ENCODE assay signal across 7 mouse cellular contexts in the genomic region with DNA sequence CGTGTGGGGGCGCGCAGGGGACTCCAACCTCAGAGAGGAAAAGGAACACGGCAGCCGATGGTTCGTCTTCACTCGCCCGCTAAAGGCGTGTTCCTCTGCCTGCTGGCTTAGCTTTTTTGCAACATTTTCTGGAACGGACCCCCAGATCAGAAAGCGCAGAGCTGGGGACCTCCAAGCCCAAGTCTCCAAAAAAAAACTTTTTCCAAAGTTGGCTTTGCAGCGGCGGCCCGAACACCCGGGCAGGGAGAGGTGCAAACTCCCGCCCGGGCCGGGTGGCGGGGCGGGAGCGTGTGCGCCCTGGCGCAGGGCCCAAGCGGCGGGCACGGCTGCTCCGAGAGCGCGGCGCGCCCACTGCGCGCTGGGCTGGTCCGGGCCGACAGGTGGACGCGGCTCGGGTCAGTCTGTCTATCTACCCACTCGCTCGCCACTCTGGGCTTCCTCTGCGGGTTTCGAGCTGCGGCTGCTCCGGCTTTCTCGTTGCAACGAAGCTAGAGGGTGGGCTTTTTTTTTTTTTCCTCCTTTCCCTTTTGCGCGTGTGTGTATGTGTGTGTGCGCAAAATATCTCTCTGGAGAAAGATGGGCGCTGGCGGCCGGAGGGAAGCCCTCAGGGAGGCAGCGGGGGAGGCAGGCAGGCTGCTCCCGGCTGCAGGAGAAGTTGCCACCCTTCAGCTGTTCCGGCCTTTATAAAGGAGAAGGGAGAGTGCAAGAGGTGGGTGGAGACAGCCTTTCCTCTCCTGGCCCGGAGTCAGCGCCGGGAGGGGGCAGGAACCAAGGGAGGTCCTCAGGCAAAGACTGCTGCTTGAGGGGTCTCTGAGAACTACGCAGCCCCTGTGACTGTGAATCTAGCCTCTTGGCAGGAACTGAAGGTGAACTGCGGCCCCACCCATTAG. TPM values are rescaled to one million over a fixed set of nuclear protein-coding genes. Genes with fewer than 3 reads are reported as not detected.
DNase-seq lines count a peak whose midpoint lies in the region; ATAC-seq and TF ChIP-seq lines count a peak whose summit lies in the region.

A gene (minus strand): TSS at position 657 of the 890 bp plus-strand sequence.

- peak within 1 kb of the TSS; percentile 92 for H3K4me2 ChIP-seq in intestine, embryonic 16.5 days (ENCODE audit: low read depth, low read length)
- peak within 1 kb of the TSS; percentile 38 for H3K4me2 ChIP-seq in midbrain, embryonic 11.5 days
- peak within 1 kb of the TSS; percentile 97 for H3K4me2 ChIP-seq in stomach, postnatal 0 days (replicated peaks; ENCODE audit: low read depth)

- no peaks in the 10 kb centered on the region for H3K9me3 ChIP-seq in intestine, embryonic 16.5 days (ENCODE audit: control insufficient read depth, low read length)
- H3K9me3 ChIP-seq in limb, embryonic 10.5 days (replicated peaks), result no peaks in the 10 kb centered on the region
- H3K9me3 ChIP-seq in midbrain, embryonic 11.5 days (ENCODE audit: control insufficient read depth, low read length), result no peaks in the 10 kb centered on the region
- H3K9me3 ChIP-seq in stomach, postnatal 0 days (ENCODE audit: control insufficient read depth, low read length), result no peaks in the 10 kb centered on the region

- H3K27me3 ChIP-seq in intestine, embryonic 16.5 days (replicated peaks; ENCODE audit: control insufficient read depth, insufficient read depth, low read length), result peaks cover 27% of the 10 kb centered on the region
- peaks cover 94% of the 10 kb centered on the region for H3K27me3 ChIP-seq in limb, embryonic 10.5 days (ENCODE audit: low read depth, poor library complexity, severe bottlenecking)
- H3K27me3 ChIP-seq in midbrain, embryonic 11.5 days (ENCODE audit: control insufficient read depth, insufficient read depth, low read length), result peaks cover 62% of the 10 kb centered on the region
- H3K27me3 ChIP-seq in stomach, postnatal 0 days (ENCODE audit: control insufficient read depth, insufficient read depth, low read length), result 0 out of 2 replicates have a peak, but pooled peaks cover 4% of the 10 kb centered on the region

- TF ChIP-seq EP300 in stomach, postnatal 0 days (optimal IDR thresholded peaks at IDR 0.05), result no peak

- peak; percentile 78 for TF ChIP-seq POLR2A in cortical plate, adult 2 months (IDR thresholded peaks at IDR 0.05; ENCODE audit: extremely low read depth, insufficient read depth, low read length)

- TF ChIP-seq CTCF in cortical plate, adult 2 months (IDR thresholded peaks at IDR 0.05; ENCODE audit: extremely low read depth, insufficient read depth, low read length), result no peak
- TF ChIP-seq CTCF in stomach, postnatal 0 days (IDR thresholded peaks at IDR 0.05; ENCODE audit: low read depth), result peak; percentile 9; the same call in 1 of the 2 replicates

- ATAC-seq in intestine, embryonic 16.5 days, result no peak
- no peak for ATAC-seq in midbrain, embryonic 11.5 days (ENCODE audit: low FRiP score)
- ATAC-seq in stomach, postnatal 0 days (ENCODE audit: low FRiP score, low TSS enrichment), result no peak

- H3K36me3 ChIP-seq in intestine, embryonic 16.5 days (ENCODE audit: control insufficient read depth, insufficient read depth, low read length), result no peaks in the 10 kb centered on the region
- no peaks in the 10 kb centered on the region for H3K36me3 ChIP-seq in limb, embryonic 10.5 days
- no peaks in the 10 kb centered on the region for H3K36me3 ChIP-seq in midbrain, embryonic 11.5 days (ENCODE audit: control insufficient read depth, insufficient read depth, low read length)
- H3K36me3 ChIP-seq in stomach, postnatal 0 days (ENCODE audit: control insufficient read depth, insufficient read depth, low read length), result no peaks in the 10 kb centered on the region

- WGBS in intestine, embryonic 16.5 days, result under 1% methylated on average over 60 of the region's 60 CpGs
- WGBS in limb, embryonic 10.5 days, result 1% methylated on average over 60 of the region's 60 CpGs
- WGBS in midbrain, embryonic 11.5 days, result 1% methylated on average over 60 of the region's 60 CpGs
- under 1% methylated on average over 59 of the region's 60 CpGs for WGBS in stomach, postnatal 0 days

- peak; percentile 83 for DNase-seq in adrenal gland, postnatal 25 days
- no peak for DNase-seq in gonadal fat pad, adult 2 months (ENCODE audit: low read depth)
- peak; percentile 58 for DNase-seq in limb, embryonic 10.5 days (ENCODE audit: low spot score)
- DNase-seq in midbrain, embryonic 11.5 days (ENCODE audit: low spot score, missing footprints), result peak; percentile 91
- DNase-seq in stomach, postnatal 0 days (ENCODE audit: low spot score), result peak; percentile 77

- peak within 1 kb of the TSS; percentile 98 for H3K27ac ChIP-seq in cortical plate, adult 2 months (ENCODE audit: insufficient read depth, low read length)
- H3K27ac ChIP-seq in intestine, embryonic 16.5 days (ENCODE audit: low read length), result peak within 1 kb of the TSS; percentile 97
- peak within 1 kb of the TSS; percentile 71 for H3K27ac ChIP-seq in limb, embryonic 10.5 days
- H3K27ac ChIP-seq in midbrain, embryonic 11.5 days (ENCODE audit: low read depth, low read length), result no peak within 1 kb of the TSS
- H3K27ac ChIP-seq in stomach, postnatal 0 days (replicated peaks), result peak within 1 kb of the TSS; percentile 94

- peak within 1 kb of the TSS; percentile 94 for H3K9ac ChIP-seq in intestine, embryonic 16.5 days (ENCODE audit: low read depth, low read length)
- H3K9ac ChIP-seq in midbrain, embryonic 11.5 days (ENCODE audit: low read length), result peak within 1 kb of the TSS; percentile 3; the same call in 1 of the 2 replicates
- H3K9ac ChIP-seq in stomach, postnatal 0 days (ENCODE audit: low read length), result peak within 1 kb of the TSS; percentile 87

- H3K4me3 ChIP-seq in cortical plate, adult 2 months (ENCODE audit: insufficient read depth, low read length), result peak within 1 kb of the TSS; percentile 98
- peak within 1 kb of the TSS; percentile 71 for H3K4me3 ChIP-seq in intestine, embryonic 16.5 days (ENCODE audit: low read length)
- peak within 1 kb of the TSS; percentile 67 for H3K4me3 ChIP-seq in limb, embryonic 10.5 days
- peak within 1 kb of the TSS; percentile 57 for H3K4me3 ChIP-seq in midbrain, embryonic 11.5 days (ENCODE audit: low read depth, low read length)
- peak within 1 kb of the TSS; percentile 70 for H3K4me3 ChIP-seq in stomach, postnatal 0 days (ENCODE audit: low read depth, low read length)

- 0 out of 2 replicates have a peak, but pooled peaks cover 2% of the 10 kb centered on the region for H3K4me1 ChIP-seq in cortical plate, adult 2 months (ENCODE audit: control insufficient read depth, insufficient read depth, low read length)
- H3K4me1 ChIP-seq in intestine, embryonic 16.5 days (ENCODE audit: control insufficient read depth, insufficient read depth, low read length), result peaks cover 28% of the 10 kb centered on the region
- peaks cover 46% of the 10 kb centered on the region for H3K4me1 ChIP-seq in limb, embryonic 10.5 days
- peaks cover 22% of the 10 kb centered on the region for H3K4me1 ChIP-seq in midbrain, embryonic 11.5 days (ENCODE audit: control insufficient read depth, insufficient read depth, low read length)
- H3K4me1 ChIP-seq in stomach, postnatal 0 days (replicated peaks; ENCODE audit: control insufficient read depth, insufficient read depth), result peaks cover 5% of the 10 kb centered on the region; the same call in 1 of the 2 replicates

RNA-seq across cellular contexts. Expression of the gene that starts here (rescaled TPM):
- 48.1 and 48.6 TPM in 2 replicates for total RNA-seq in adrenal gland, postnatal 25 days (2021)
- 32.2 and 34.5 TPM in 2 replicates for polyA plus RNA-seq in cortical plate, adult 2 months (2012; rRNA removed)
- 25.8 and 26.8 TPM in 2 replicates for polyA plus RNA-seq in gonadal fat pad, adult 2 months (2012; rRNA removed)
- 7.0 and 8.3 TPM in 2 replicates for polyA plus RNA-seq in intestine, embryonic 16.5 days (2015; fragmentation: Nextera tagmentation; extraction: Ambion mirVana)
- 1.5 and 2.0 TPM in 2 replicates for polyA plus RNA-seq in limb, embryonic 10.5 days (2016; fragmentation: Nextera tagmentation; extraction: Ambion mirVana)
- 1.5 and 2.0 TPM in 2 replicates for polyA plus RNA-seq in midbrain, embryonic 11.5 days (2014; fragmentation: Nextera tagmentation; extraction: Ambion mirVana)
- polyA plus RNA-seq in stomach, postnatal 0 days (2015; fragmentation: Nextera tagmentation; extraction: Ambion mirVana), result 3.1 and 3.6 TPM in 2 replicates

Comparison
In these comparisons a context has a peak if more than half of its experiments do, and no peak if none do; other contexts are left out.
1. H3K4me2 ChIP-seq: peak in every context shown above with its lines; median percentile 97 in stomach, postnatal 0 days; 92 in intestine, embryonic 16.5 days; 38 in midbrain, embryonic 11.5 days.
2. H3K9ac ChIP-seq: peak in every context shown above with its lines; median percentile 94 in intestine, embryonic 16.5 days; 87 in stomach, postnatal 0 days; 3 in midbrain, embryonic 11.5 days.